Mouse (Mus musculus): ENCODE measurements at regions not wholly inside any gene's neighbourhood (a gene's known extent, or its start where the extent isn't known, plus 50 kb on each side); places are given as distances from the start of the nearest gene placed in this dataset.

- TF ChIP-seq CTCF (IDR thresholded peaks at IDR 0.05; ENCODE audit: extremely low read depth, insufficient read depth, low read length) (no peak), POLR2A (IDR thresholded peaks at IDR 0.05; ENCODE audit: extremely low read depth, insufficient read depth, low read length) (no peak)
Observed at GRCm38 (mm10) chr5:73913116-73913515, 155.1 kb downstream of the Usp46 start.
